Mouse (Mus musculus): ENCODE data around the gene Eif4g1.

DNA sequence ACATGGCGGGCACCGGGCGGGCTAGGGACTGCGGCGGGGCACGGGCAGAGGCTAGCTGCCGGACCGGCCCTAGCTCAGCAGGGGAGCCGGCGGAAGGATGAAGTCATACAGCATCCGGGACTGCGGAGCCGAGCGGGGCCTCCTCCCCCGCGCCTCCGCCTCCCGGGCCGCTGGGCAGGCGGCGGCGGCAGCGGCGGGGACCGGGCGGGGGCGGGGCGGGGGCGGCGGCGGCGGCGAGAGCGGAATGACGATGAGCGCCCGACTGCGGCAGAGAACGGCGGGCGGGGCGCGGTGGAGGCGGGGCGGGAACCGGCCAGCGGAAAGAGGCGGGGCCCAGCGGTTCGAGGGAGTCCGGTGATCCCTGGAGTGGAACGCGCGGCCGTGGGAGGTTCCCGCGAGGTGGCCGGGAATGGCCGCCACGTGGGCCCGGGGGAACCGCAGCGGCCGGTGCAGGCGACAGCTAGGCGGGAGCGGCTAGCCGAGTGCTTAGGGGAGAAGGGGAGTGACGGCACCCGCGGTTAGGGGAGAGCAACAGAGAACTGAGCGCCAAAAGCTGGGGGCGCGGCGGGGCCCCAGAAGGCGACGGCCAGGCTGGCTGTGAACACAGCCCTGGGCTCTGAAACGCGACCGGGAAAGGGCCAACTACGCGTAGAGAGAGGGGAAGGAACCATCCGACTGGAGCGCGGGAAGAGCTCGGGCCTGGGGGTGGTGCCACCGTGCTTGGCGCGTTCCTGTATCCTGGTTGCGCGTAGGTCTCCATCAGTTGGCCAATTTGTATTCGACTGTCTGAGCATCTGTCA is 46.7 kb upstream of the Eif4g1 start, which contains the start of gene Camk2n2:
- TF ChIP-seq CTCF (IDR thresholded peaks at IDR 0.05; ENCODE audit: control insufficient read depth, insufficient read depth, low read length), result no peak
- no peak for TF ChIP-seq POLR2A (IDR thresholded peaks at IDR 0.05; ENCODE audit: borderline replicate concordance, control insufficient read depth, low read depth, low read length)
